Mouse (Mus musculus) brain, embryonic 14.5 days (tissue): ENCODE data around the gene H2-Eb2.

Source experiments
- CTCF ChIP-seq: fragments of 200-500 bp; IDR thresholded peaks from 2 replicates; pipeline ENCODE4 v1.5.1; 2012; ENCODE audit warnings: inconsistent platforms, mild to moderate bottlenecking, moderate library complexity, borderline replicate concordance; ENCODE audit not compliant: insufficient read depth, insufficient read length; ENCODE audit errors: extremely low read depth
- POLR2A ChIP-seq: fragments of 200-500 bp; IDR thresholded peaks from 2 replicates; pipeline ENCODE4 v1.6.1; 2012; ENCODE audit warnings: mild to moderate bottlenecking, inconsistent platforms, borderline replicate concordance; ENCODE audit not compliant: poor library complexity, insufficient read depth, insufficient read length, severe bottlenecking; ENCODE audit errors: extremely low read depth

GRCm38 (mm10) chr17:34315512-34315911, 10.0 kb upstream of the H2-Eb2 start:
- no peak for TF ChIP-seq CTCF
- no peak for TF ChIP-seq POLR2A
